Mouse (Mus musculus): Measurements from ENCODE around the gene Slc25a12.

Gene Slc25a12

GRCm38 (mm10) chr2:71349511-71349910, 18.0 kb downstream of the Slc25a12 start:
- no peak for DNase-seq

- DNase-seq = no peak
Measured at GRCm38 (mm10) chr2:71347732-71348490, 19.6 kb downstream of the Slc25a12 start.

- no peak for DNase-seq
Measured at GRCm38 (mm10) chr2:71347160-71347559, 20.4 kb downstream of the Slc25a12 start.

GRCm38 (mm10) chr2:71343884-71344640, 23.5 kb downstream of the Slc25a12 start:
- no peak for DNase-seq

GRCm38 (mm10) chr2:71340126-71340525, 27.4 kb downstream of the Slc25a12 start:
- no peak for DNase-seq

GRCm38 (mm10) chr2:71338145-71338796, 29.3 kb downstream of the Slc25a12 start:
- no peak for DNase-seq

- no peak for DNase-seq
Measured at GRCm38 (mm10) chr2:71336631-71337030, 30.9 kb downstream of the Slc25a12 start.

- no peak for DNase-seq
Measured at GRCm38 (mm10) chr2:71336209-71336608, 31.3 kb downstream of the Slc25a12 start.

GRCm38 (mm10) chr2:71333986-71334822, 33.3 kb downstream of the Slc25a12 start:
- DNase-seq = no peak

- DNase-seq = no peak
Measured at GRCm38 (mm10) chr2:71329761-71330160, 37.8 kb downstream of the Slc25a12 start.

- no peak for DNase-seq
Measured at GRCm38 (mm10) chr2:71328391-71329160, 39.0 kb downstream of the Slc25a12 start.

GRCm38 (mm10) chr2:71327715-71328114, 39.8 kb downstream of the Slc25a12 start:
- DNase-seq = no peak

- no peak for DNase-seq
Measured at GRCm38 (mm10) chr2:71326766-71327464, 40.6 kb downstream of the Slc25a12 start.

- DNase-seq = no peak
Measured at GRCm38 (mm10) chr2:71323886-71324285, 43.7 kb downstream of the Slc25a12 start.

GRCm38 (mm10) chr2:71321486-71321885, 46.1 kb downstream of the Slc25a12 start:
- DNase-seq = no peak

- no peak for DNase-seq
Measured at GRCm38 (mm10) chr2:71316116-71316789, 51.3 kb downstream of the Slc25a12 start.

- no peak for DNase-seq
Measured at GRCm38 (mm10) chr2:71315022-71315421, 52.5 kb downstream of the Slc25a12 start.

GRCm38 (mm10) chr2:71314080-71314479, 53.5 kb downstream of the Slc25a12 start:
- no peak for DNase-seq

- DNase-seq = no peak
Measured at GRCm38 (mm10) chr2:71312067-71312466, 55.5 kb downstream of the Slc25a12 start.

- no peak for DNase-seq
Measured at GRCm38 (mm10) chr2:71309726-71310125, 57.8 kb downstream of the Slc25a12 start.

- DNase-seq = no peak
Measured at GRCm38 (mm10) chr2:71306357-71306756, 61.2 kb downstream of the Slc25a12 start.
